17 mouse cellular contexts compared by ENCODE assay signal in genomic region chr5:126045761-126046160, GRCm38 (mm10).
DNase-seq lines count a peak whose midpoint lies in the region; ATAC-seq and TF ChIP-seq lines count a peak whose summit lies in the region.
"Had no signal": no experiment of that assay in that cellular context is flagged by ENCODE, and none has a peak within 500 bp of the region (broad histone marks: within the 10 kb centered on the region; RNA-seq: fewer than 3 reads in every experiment).

No protein-coding gene starts in this region.

- no peaks in the 10 kb centered on the region for H3K36me3 ChIP-seq in heart, adult 2 months (ENCODE audit: control insufficient read depth, insufficient read depth, low read length)
- H3K36me3 ChIP-seq in liver, embryonic 14.5 days (replicated peaks; ENCODE audit: control insufficient read depth, insufficient read depth, low read depth): no peaks in the 10 kb centered on the region
- no peaks in the 10 kb centered on the region for H3K36me3 ChIP-seq in ES-E14 (ENCODE audit: control insufficient read depth, insufficient read depth, low read length, poor library complexity, severe bottlenecking)
- H3K36me3 ChIP-seq: embryonic facial prominence, embryonic 12.5 days; heart, embryonic 13.5 days; hindbrain, embryonic 10.5 days; limb, embryonic 15.5 days; neural tube, embryonic 12.5 days had no signal

- 0 out of 2 replicates have a peak, but pooled peaks have one; percentile 13 for TF ChIP-seq CTCF in heart, adult 2 months (IDR thresholded peaks at IDR 0.05)
- TF ChIP-seq CTCF in liver, embryonic 14.5 days (IDR thresholded peaks at IDR 0.05; ENCODE audit: low read depth): peak; percentile 30
- TF ChIP-seq CTCF in brain, embryonic 14.5 days (IDR thresholded peaks at IDR 0.05; ENCODE audit: borderline replicate concordance, extremely low read depth, insufficient read depth, insufficient read length): peak; percentile 31; the same call in 1 of the 2 replicates

- H3K27me3 ChIP-seq in heart, adult 2 months (ENCODE audit: control insufficient read depth, insufficient read depth, low read length): no peaks in the 10 kb centered on the region
- H3K27me3 ChIP-seq in liver, embryonic 14.5 days (ENCODE audit: control insufficient read depth, insufficient read depth, low read length): no peaks in the 10 kb centered on the region
- H3K27me3 ChIP-seq: embryonic facial prominence, embryonic 12.5 days; heart, embryonic 13.5 days; limb, embryonic 15.5 days; megakaryocyte, embryonic 14.5 days; neural tube, embryonic 12.5 days had no signal

- 69% methylated on average over 3 of the region's 3 CpGs for WGBS in heart, adult 2 months
- whole genome bisulfite sequencing in liver, embryonic 14.5 days (ENCODE audit: insufficient replicate concordance): 59% methylated on average over 3 of the region's 3 CpGs

- no peak for TF ChIP-seq EP300 in heart, adult 2 months (IDR thresholded peaks at IDR 0.05; ENCODE audit: insufficient read depth, low read depth, low read length)
- no peak for TF ChIP-seq EP300 in liver, embryonic 14.5 days (IDR thresholded peaks at IDR 0.05; ENCODE audit: low read depth)

- no peak for TF ChIP-seq POLR2A in heart, adult 2 months (IDR thresholded peaks at IDR 0.05; ENCODE audit: insufficient read depth, low read depth, low read length)
- no peak for TF ChIP-seq POLR2A in brain, embryonic 14.5 days (IDR thresholded peaks at IDR 0.05; ENCODE audit: borderline replicate concordance, extremely low read depth, insufficient read depth, insufficient read length, poor library complexity, severe bottlenecking)

- no peak overlapping the region for H3K9ac ChIP-seq in heart, adult 2 months (ENCODE audit: low read depth, low read length)
- no peak overlapping the region for H3K9ac ChIP-seq in liver, embryonic 14.5 days (replicated peaks)
- H3K9ac ChIP-seq in ES-E14 (ENCODE audit: insufficient read depth, low read depth, low read length, poor library complexity, severe bottlenecking): no peak overlapping the region
- H3K9ac ChIP-seq: embryonic facial prominence, embryonic 12.5 days; heart, embryonic 13.5 days; limb, embryonic 15.5 days; neural tube, embryonic 12.5 days had no signal

- H3K4me2 ChIP-seq in liver, embryonic 14.5 days (ENCODE audit: low read depth): no peak overlapping the region
- H3K4me2 ChIP-seq: embryonic facial prominence, embryonic 12.5 days; heart, embryonic 13.5 days; limb, embryonic 15.5 days; neural tube, embryonic 12.5 days had no signal

- no peak overlapping the region for H3K4me3 ChIP-seq in heart, adult 2 months
- no peak overlapping the region for H3K4me3 ChIP-seq in liver, embryonic 14.5 days (ENCODE audit: insufficient read depth in 1 of 2, low read depth in 2 of 2, low read length in 2 of 2)
- no peak overlapping the region for H3K4me3 ChIP-seq in ES-E14 (ENCODE audit: insufficient read depth in 1 of 2, low read depth in 1 of 2, low read length in 2 of 2, poor library complexity in 1 of 2, severe bottlenecking in 1 of 2)
- H3K4me3 ChIP-seq: embryonic facial prominence, embryonic 12.5 days; heart, embryonic 13.5 days; hindbrain, embryonic 10.5 days; limb, embryonic 15.5 days; megakaryocyte, embryonic 14.5 days; neural tube, embryonic 12.5 days had no signal

- H3K27ac ChIP-seq in heart, adult 2 months: no peak overlapping the region
- H3K27ac ChIP-seq in liver, embryonic 14.5 days: no peak overlapping the region
- H3K27ac ChIP-seq in ES-E14 (ENCODE audit: insufficient read depth, low read depth, low read length, poor library complexity, severe bottlenecking): no peak overlapping the region
- H3K27ac ChIP-seq: embryonic facial prominence, embryonic 12.5 days; heart, embryonic 13.5 days; hindbrain, embryonic 10.5 days; limb, embryonic 15.5 days; neural tube, embryonic 12.5 days had no signal

- no peak for DNase-seq in heart, adult 2 months
- no peak for DNase-seq in heart, postnatal 4 days
- DNase-seq in liver, embryonic 14.5 days (ENCODE audit: low read depth in 3 of 3, low spot score in 3 of 3): no peak
- DNase-seq in liver (no peak), ES-E14 (ENCODE audit: low read depth, low spot score) (peak; percentile 34)
- no peak for DNase-seq in brain, embryonic 14.5 days (ENCODE audit: low read depth)
- DNase-seq in left cerebral cortex, adult 8-10 months (ENCODE audit: low spot score in 2 of 2): no peak
- DNase-seq: cerebellum, adult 11 months; gastrocnemius, postnatal 36 days; spleen, adult 18-20 months had no signal

- no peak for ATAC-seq in liver, embryonic 14.5 days (ENCODE audit: insufficient read depth)
- ATAC-seq: intestine, embryonic 16.5 days had no signal

- no peaks in the 10 kb centered on the region; the same call in 1 of the 2 replicates for H3K9me3 ChIP-seq in liver, embryonic 14.5 days (ENCODE audit: control insufficient read depth, low read length)
- H3K9me3 ChIP-seq in ES-E14 (ENCODE audit: control insufficient read depth, insufficient read depth, low read depth, low read length): no peaks in the 10 kb centered on the region
- H3K9me3 ChIP-seq: embryonic facial prominence, embryonic 12.5 days; limb, embryonic 15.5 days; neural tube, embryonic 12.5 days had no signal

- in situ Hi-C loops in ES-E14 (cut with MboI; ENCODE audit: low sequenced_read_pairs in 2 of 2, unreplicated experiment in 2 of 2): no loop called here

- intact Hi-C loops in heart, adult 2 months (cut with DNase I): no loop called here

- no peaks in the 10 kb centered on the region for H3K4me1 ChIP-seq in heart, adult 2 months (ENCODE audit: control insufficient read depth, insufficient read depth, low read length)
- no peaks in the 10 kb centered on the region for H3K4me1 ChIP-seq in liver, embryonic 14.5 days (replicated peaks; ENCODE audit: control insufficient read depth in 2 of 2, insufficient read depth in 2 of 2, low read length in 1 of 2)
- no peaks in the 10 kb centered on the region for H3K4me1 ChIP-seq in ES-E14 (ENCODE audit: control insufficient read depth in 2 of 2, insufficient read depth in 2 of 2, low read length in 2 of 2, poor library complexity in 1 of 2)
- H3K4me1 ChIP-seq: embryonic facial prominence, embryonic 12.5 days; heart, embryonic 13.5 days; hindbrain, embryonic 10.5 days; limb, embryonic 15.5 days; megakaryocyte, embryonic 14.5 days; neural tube, embryonic 12.5 days had no signal

- H3K79me2 ChIP-seq in heart, adult 2 months (replicated peaks; ENCODE audit: control insufficient read depth, insufficient read depth, low read length): no peaks in the 10 kb centered on the region

TF ChIP-seq in ES-E14, 5 proteins besides CTCF, POLR2A, EP300 and RAD21:
- TF ChIP-seq CHD2 (IDR thresholded peaks at IDR 0.05; ENCODE audit: low read depth, low read length) (no peak), ZC3H11A (IDR thresholded peaks at IDR 0.05; ENCODE audit: borderline replicate concordance, low read depth, low read length) (0 out of 2 replicates have a peak, but pooled peaks have one; percentile 9)
